Mouse (Mus musculus) hindbrain, embryonic 12.5 days (tissue): Measurements from ENCODE around the gene Tsc22d4. TPM values are rescaled to one million over a fixed set of nuclear protein-coding genes. Genes with fewer than 3 reads are reported as not detected.
A peak's percentile ranks its signal among the peaks of the same experiment; 100 is the strongest.
"Not testable (repeated sequence)": the region's sequence is repeated elsewhere in the genome, so short reads cannot be mapped to it uniquely, and the experiment has no call there.

ENCODE experiments used
- ATAC-seq: fragments of 200-750 bp; cut with Nextera tagmentation; 2 replicates; pipeline ENCODE4 v1.8.0; 2017; ENCODE audit warnings: moderate TSS enrichment; ENCODE audit not compliant: low FRiP score
- H3K27ac ChIP-seq: fragments of 300-500 bp; sonication (generic); 2 replicates; pipeline ENCODE4 v1.5.1; 2016; ENCODE audit warnings: mild to moderate bottlenecking
- H3K27me3 ChIP-seq: fragments of 300-500 bp; sonication (generic); 2 replicates; pipeline ENCODE4 v1.6.1; 2016; ENCODE audit warnings: mild to moderate bottlenecking
- H3K36me3 ChIP-seq: fragments of 300-500 bp; sonication (generic); 2 replicates; pipeline ENCODE4 v1.6.1; 2016; ENCODE audit warnings: mild to moderate bottlenecking
- H3K4me1 ChIP-seq: fragments of 300-500 bp; sonication (generic); 2 replicates; pipeline ENCODE4 v1.6.1; 2016
- H3K4me2 ChIP-seq: fragments of 300-500 bp; sonication (generic); replicated peaks from 2 replicates; pipeline ENCODE4 v1.6.1; 2016; ENCODE audit warnings: mild to moderate bottlenecking
- H3K4me3 ChIP-seq: fragments of 300-500 bp; sonication (generic); 2 replicates; pipeline ENCODE4 v1.5.1; 2016; ENCODE audit warnings: mild to moderate bottlenecking
- H3K9ac ChIP-seq: fragments of 300-500 bp; sonication (generic); 2 replicates; pipeline ENCODE4 v1.6.1; 2016; ENCODE audit warnings: mild to moderate bottlenecking, moderate library complexity
- H3K9me3 ChIP-seq: fragments of 300-500 bp; sonication (generic); replicated peaks from 2 replicates; pipeline ENCODE4 v1.6.1; 2016; ENCODE audit warnings: mild to moderate bottlenecking
- WGBS: fragments of 180-500 bp; shearing (Covaris S2); methylation state at CpG from one replicate; pipeline ENCODE4 v1.1.7; 2016; 5-methylcytosine and 5-hydroxymethylcytosine counted together
- polyA plus RNA-seq: library from polyadenylated mRNA; unstranded; fragments of >200 nt; fragmentation: Nextera tagmentation; extraction: Ambion mirVana; gene quantifications from 2 replicates; pipeline ENCODE4 v1.2.1, GENCODE M21; 2016

Gene Tsc22d4
- polyA plus RNA-seq, 1 experiment from 2014 or later, result 81.8 TPM

DNA sequence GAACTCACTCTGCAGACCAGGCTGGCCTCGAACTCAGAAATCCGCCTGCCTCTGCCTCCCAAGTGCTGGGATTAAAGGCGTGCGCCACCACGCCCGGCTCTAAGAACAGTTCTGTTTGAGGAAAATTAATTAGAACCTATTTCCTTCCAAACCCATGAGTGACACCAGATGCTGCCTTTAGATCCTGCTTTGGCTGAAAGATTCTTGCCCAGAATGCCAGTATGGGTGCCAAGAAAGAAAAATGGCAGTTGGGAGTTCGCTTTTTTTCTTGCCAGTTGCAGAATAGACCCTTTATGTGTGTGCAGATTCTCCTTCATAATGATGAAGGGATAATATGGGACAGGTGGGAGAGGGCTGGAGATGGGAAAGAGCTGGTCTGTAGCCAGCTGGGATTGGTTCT lies 1.3 kb upstream of the Tsc22d4 start:
- Histone ChIP-seq H3K9me3 (no peaks in the 10 kb centered on the region), H3K4me3 (no peak overlapping the region), H3K4me1 (peaks cover 50% of the 10 kb centered on the region), H3K9ac (no peak overlapping the region), H3K4me2 (no peak overlapping the region), H3K27ac (no peak overlapping the region), H3K27me3 (no peaks in the 10 kb centered on the region), H3K36me3 (no peaks in the 10 kb centered on the region)
- WGBS, result 94% methylated on average over 7 of the region's 7 CpGs
- ATAC-seq, result no peak

DNA sequence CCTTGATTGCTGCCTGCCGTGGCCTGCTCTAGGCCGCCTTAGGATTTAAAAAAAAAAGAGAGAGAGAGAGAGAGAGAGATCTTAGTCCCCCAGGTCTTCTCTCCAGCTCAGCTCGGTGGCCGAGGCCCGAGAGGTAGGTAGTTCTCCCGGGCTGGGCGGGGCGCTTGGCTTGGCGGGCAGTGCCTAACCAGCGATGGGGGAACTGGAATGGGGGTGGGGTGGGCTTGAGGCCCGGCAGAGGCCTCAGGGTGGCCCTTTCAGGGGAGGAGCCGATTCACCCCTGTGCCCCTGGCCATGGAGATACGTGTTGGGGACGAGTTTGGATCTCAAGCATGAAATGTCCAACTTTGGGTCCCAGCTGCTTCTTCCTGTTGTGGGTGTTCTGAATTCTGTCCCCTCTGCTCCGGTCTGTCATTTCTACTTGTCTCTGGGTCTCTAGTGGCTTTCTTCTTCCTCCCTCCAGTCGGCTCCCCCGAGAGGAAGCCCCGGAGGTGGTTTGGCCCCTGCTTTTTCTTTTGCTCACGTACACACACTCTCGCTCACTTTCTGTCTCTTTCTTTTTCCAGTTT lies 836 bp downstream of the Tsc22d4 start:
- ATAC-seq, result peak; percentile 26
- 0% methylated on average over 18 of the region's 20 CpGs for WGBS

DNA sequence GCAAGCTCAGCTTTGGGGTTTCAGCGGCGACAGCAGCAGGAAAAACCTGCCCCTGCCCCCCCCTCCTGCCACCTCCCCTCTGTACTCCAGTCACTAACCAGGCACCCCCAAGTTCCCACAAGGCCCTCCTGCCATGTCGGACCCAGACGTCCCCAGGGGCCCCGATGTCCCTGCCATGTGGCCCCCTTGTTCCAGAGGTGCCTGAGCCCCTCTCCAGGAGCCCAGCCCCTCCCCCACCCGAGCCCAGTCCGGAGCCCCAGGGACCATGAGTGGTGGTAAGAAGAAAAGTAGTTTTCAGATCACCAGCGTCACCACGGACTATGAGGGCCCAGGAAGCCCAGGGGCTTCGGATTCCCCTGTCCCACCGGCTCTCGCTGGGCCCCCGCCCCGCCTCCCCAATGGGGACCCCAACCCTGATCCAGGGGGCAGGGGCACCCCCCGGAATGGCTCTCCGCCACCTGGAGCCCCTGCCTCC lies 1.4 kb downstream of the Tsc22d4 start:
- Histone ChIP-seq H3K4me1 (peaks cover 34% of the 10 kb centered on the region), H3K27me3 (no peaks in the 10 kb centered on the region), H3K4me2 (peak overlapping the region; percentile 97), H3K27ac (peak overlapping the region; percentile 96), H3K4me3 (peak overlapping the region; percentile 69), H3K9me3 (no peaks in the 10 kb centered on the region), H3K9ac (peak overlapping the region; percentile 87), H3K36me3 (peaks cover 13% of the 10 kb centered on the region)
- ATAC-seq, result no peak
- 1% methylated on average over 16 of the region's 16 CpGs for WGBS

More for the DNA sequence above, 836 bp downstream of the Tsc22d4 start:
- H3K9me3 ChIP-seq, result no peaks in the 10 kb centered on the region
- peaks cover 40% of the 10 kb centered on the region for H3K4me1 ChIP-seq
- H3K27me3 ChIP-seq, result no peaks in the 10 kb centered on the region
- H3K4me3 ChIP-seq, result peak overlapping the region; percentile 69
- peaks cover 8% of the 10 kb centered on the region for H3K36me3 ChIP-seq
- peak overlapping the region; percentile 96 for H3K27ac ChIP-seq
- H3K4me2 ChIP-seq, result peak overlapping the region; percentile 97
- peak overlapping the region; percentile 87 for H3K9ac ChIP-seq

DNA sequence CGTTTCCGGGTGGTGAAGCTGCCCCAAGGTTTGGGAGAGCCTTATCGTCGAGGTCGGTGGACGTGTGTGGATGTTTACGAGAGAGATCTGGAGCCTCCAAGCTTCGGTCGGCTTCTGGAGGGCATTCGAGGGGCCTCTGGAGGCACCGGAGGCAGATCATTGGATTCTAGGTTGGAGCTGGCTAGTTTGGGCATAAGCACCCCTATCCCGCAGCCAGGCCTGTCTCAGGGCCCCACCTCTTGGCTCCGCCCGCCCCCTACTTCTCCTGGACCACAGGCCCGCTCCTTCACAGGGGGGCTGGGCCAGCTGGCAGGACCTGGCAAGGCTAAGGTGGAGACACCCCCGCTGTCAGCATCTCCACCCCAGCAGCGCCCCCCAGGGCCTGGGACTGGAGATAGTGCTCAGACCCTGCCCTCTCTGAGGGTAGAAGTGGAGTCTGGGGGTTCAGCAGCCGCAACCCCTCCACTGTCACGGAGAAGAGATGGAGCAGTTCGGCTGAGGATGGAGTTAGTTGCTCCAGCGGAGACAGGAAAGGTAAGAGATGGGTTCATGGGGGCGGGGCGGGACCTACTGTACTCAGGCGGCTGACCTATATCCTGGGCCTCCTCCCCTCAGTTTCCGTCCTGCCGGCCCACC lies 1.9 kb downstream of the Tsc22d4 start:
- Histone ChIP-seq H3K9me3 (no peaks in the 10 kb centered on the region), H3K27me3 (no peaks in the 10 kb centered on the region), H3K4me1 (peaks cover 33% of the 10 kb centered on the region), H3K4me3 (peak overlapping the region; percentile 69), H3K9ac (peak overlapping the region; percentile 87), H3K4me2 (peak overlapping the region; percentile 97), H3K36me3 (peaks cover 19% of the 10 kb centered on the region), H3K27ac (peak overlapping the region; percentile 96)
- WGBS, result 6% methylated on average over 26 of the region's 26 CpGs
- 0 out of 2 replicates have a peak, but pooled peaks have one; percentile 4 for ATAC-seq

DNA sequence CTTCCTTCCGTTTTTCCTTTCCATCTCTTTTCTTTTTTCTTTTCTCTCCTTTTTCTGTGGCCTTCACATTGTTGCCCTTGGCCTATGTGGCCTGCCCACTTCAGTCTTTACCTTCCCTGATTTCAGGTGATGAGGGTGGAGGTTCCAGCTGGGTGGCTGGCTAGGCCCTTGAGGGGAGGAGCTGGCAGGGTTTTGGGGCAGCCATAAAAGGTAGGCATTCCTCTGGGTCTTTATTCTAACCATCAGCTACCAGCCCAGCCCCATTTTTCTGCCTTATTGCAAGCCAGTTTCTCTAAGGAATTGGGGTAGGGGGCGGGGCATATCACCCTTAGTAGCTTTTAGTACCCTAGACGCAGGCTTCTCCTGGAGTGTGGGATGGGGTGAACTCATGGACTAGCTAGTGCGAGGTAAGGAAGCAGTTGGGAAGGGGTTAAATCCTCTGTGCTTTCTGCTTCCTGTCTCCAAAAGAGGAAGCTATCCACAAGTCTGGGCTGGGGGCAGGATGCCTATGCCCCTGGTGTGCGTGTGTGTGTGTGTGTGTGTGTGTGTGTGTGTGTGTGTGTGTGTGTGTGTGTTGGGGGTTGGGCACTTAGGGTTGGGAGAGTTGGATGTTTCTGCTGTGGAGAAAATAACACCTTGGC lies 2.7 kb downstream of the Tsc22d4 start:
- peak overlapping the region; percentile 87 for H3K9ac ChIP-seq
- ATAC-seq, result no peak
- 55% methylated on average over 5 of the region's 5 CpGs for whole genome bisulfite sequencing

DNA sequence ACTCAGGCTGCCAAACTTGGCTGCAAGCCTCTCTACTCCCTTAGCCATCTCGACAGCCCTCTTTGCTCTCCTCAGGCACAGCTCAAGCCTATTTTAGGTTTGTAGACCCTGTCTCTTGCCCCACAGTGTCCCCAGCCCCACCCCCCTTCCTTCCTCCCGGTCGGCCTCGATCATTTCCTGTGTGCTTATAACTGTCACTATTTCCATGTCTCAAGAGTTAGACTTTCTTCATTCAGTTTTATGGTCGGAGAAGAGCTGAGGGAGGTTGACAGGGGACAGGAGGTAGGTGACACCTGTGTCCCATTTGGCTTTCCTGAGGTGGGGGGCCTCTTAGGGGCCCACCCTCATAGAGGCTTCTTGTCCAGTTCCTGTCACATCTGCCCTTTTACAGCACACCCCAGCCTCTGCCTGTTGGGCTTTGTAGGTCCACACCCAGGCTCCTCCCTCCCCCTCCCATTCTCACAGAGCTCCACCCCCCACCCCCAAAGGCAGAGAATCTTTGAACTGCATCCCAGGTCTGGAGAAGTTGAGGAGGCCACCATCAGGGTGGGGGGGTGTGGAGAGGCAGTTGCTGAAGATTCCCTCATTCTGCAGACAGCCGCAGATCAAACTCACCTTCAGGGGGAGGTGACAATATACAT lies 3.8 kb downstream of the Tsc22d4 start:
- no peak overlapping the region for H3K4me2 ChIP-seq
- no peak overlapping the region for H3K4me3 ChIP-seq
- H3K27ac ChIP-seq, result no peak overlapping the region
- no peaks in the 10 kb centered on the region for H3K9me3 ChIP-seq
- 78% methylated on average over 6 of the region's 6 CpGs for WGBS
- H3K9ac ChIP-seq, result no peak overlapping the region
- peaks cover 33% of the 10 kb centered on the region for H3K36me3 ChIP-seq
- peaks cover 33% of the 10 kb centered on the region for H3K4me1 ChIP-seq
- no peak for ATAC-seq
- no peaks in the 10 kb centered on the region for H3K27me3 ChIP-seq

More for the DNA sequence above, 2.7 kb downstream of the Tsc22d4 start:
- Histone ChIP-seq H3K4me1 (peaks cover 33% of the 10 kb centered on the region), H3K27me3 (no peaks in the 10 kb centered on the region), H3K36me3 (peaks cover 24% of the 10 kb centered on the region), H3K4me2 (peak overlapping the region; percentile 97), H3K27ac (peak overlapping the region; percentile 8; the same call in 1 of the 2 replicates), H3K4me3 (peak overlapping the region; percentile 69), H3K9me3 (no peaks in the 10 kb centered on the region)

DNA sequence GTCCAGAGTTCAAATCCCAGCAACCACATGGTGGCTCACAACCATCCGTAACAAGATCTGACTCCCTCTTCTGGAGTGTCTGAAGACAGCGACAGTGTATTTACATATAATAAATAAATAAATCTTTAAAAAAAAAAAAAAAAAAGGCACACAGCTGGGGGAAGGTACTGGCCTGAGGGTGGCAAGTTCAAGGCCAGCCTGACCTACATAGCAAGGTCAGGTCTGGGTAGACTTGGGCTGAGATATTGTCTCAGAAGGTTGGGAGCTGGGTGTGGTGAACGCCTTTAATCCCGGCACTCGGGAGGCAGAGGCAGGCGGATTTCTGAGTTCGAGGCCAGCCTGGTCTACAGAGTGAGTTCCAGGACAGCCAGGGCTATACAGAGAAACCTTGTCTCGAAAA lies 4.7 kb downstream of the Tsc22d4 start:
- not testable (repeated sequence) for H3K27me3 ChIP-seq, H3K27ac ChIP-seq, H3K4me2 ChIP-seq, H3K4me3 ChIP-seq, H3K9me3 ChIP-seq, H3K9ac ChIP-seq, ATAC-seq
- Histone ChIP-seq H3K4me1 (peaks cover 33% of the 10 kb centered on the region), H3K36me3 (peaks cover 33% of the 10 kb centered on the region)
- WGBS, result 92% methylated on average over 6 of the region's 8 CpGs

DNA sequence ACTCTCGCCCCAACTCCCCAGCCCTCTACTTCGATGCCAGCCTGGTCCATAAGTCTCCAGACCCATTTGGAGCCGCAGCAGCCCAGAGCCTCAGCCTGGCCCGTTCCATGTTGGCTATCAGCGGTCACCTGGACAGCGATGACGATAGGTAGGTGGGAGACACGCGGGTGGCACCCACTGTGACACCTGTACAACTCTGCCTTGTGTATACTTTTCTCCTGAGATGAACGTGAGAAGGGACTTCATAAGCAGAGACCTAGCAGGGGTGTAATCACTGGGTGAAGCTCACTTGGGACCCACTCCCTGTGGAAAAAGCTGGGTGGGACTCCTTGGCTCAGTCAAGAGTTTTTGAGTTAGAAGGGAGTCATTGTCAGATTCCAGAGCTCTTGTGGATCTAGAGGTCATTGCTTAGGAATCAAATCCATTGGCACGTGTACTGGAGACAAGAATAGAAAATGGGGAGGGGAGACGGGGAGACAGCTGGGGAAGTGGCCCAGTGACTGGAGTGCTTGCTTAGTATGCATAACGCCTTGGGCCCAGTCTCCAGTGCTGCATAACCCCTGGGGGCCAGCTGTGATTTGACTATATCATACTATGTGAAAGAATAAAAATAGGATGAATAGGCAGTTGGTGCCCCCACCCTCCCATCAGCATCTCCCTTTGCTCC lies 5.8 kb downstream of the Tsc22d4 start:
- H3K36me3 ChIP-seq, result peaks cover 39% of the 10 kb centered on the region
- 91% methylated on average over 13 of the region's 13 CpGs for WGBS
- no peak overlapping the region for H3K27ac ChIP-seq
- peaks cover 30% of the 10 kb centered on the region for H3K4me1 ChIP-seq
- no peaks in the 10 kb centered on the region for H3K9me3 ChIP-seq
- H3K27me3 ChIP-seq, result no peaks in the 10 kb centered on the region
- H3K4me3 ChIP-seq, result no peak overlapping the region
- H3K9ac ChIP-seq, result no peak overlapping the region
- H3K4me2 ChIP-seq, result no peak overlapping the region
- no peak for ATAC-seq

DNA sequence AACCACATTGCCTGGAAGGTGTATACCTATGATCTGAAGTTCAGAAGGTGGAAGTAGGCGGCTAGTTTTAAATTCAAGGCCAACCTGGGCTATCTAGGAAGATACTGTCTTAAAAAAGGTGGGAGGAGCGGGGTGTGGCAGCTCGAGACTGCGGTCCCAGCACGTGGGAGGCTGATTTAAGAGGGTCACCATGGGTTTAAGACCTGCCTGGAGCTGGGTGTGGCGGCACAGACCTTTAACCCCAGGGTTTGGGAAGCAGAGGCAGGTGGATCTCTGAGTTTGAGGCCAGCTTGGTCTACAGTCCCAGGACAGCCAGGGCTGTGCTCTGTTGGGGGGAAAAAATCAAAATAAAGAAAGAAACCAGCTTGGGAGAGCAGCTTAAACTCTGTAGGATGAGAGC lies 6.5 kb downstream of the Tsc22d4 start:
- H3K27me3 ChIP-seq, result no peaks in the 10 kb centered on the region
- 88% methylated on average over 6 of the region's 6 CpGs for WGBS
- H3K4me1 ChIP-seq, result peaks cover 26% of the 10 kb centered on the region
- H3K9me3 ChIP-seq, result no peaks in the 10 kb centered on the region
- no peak overlapping the region for H3K4me2 ChIP-seq
- no peak overlapping the region for H3K27ac ChIP-seq
- no peak overlapping the region for H3K9ac ChIP-seq
- no peak for ATAC-seq
- peaks cover 39% of the 10 kb centered on the region for H3K36me3 ChIP-seq
- H3K4me3 ChIP-seq, result no peak overlapping the region

DNA sequence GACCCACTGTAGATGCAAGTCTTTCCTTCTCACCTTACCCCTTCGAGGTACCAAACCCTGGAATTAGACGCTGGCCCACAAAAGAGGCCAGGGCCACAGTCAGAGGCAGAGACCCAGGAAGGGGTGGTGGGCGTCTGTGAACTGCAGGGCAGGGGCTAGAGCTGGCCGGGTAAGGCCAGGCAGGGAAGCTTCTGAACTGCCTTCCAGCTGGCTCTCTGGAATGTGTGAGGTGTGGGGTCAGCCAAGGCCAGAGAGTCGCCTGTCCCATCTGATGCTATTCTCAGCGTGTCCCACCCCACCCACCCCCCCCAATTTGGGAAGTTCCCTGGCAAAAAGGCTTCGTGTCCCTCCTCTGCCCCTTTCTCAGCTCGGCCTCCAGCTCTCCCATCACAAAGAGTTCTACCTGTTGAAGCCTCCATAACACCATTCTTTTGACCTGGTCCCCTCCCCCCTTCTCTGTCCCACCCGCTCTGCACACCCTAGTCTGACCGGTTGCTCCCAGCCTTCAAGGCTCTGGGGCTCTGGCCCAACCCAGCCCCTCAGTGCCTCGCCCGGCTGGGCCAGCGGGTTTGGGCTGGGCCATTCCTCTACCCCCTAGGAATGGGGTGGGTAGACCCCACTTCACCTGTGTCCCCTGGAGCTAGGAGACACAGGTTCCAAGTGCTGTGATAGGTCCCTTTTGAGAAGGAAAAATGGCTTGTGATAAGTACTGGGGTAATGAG lies 7.7 kb downstream of the Tsc22d4 start:
- H3K27ac ChIP-seq, result no peak overlapping the region
- no peaks in the 10 kb centered on the region for H3K9me3 ChIP-seq
- no peak for ATAC-seq
- H3K9ac ChIP-seq, result no peak overlapping the region
- H3K4me1 ChIP-seq, result peaks cover 13% of the 10 kb centered on the region
- H3K4me2 ChIP-seq, result no peak overlapping the region
- WGBS, result 86% methylated on average over 13 of the region's 13 CpGs
- H3K36me3 ChIP-seq, result peaks cover 44% of the 10 kb centered on the region
- H3K4me3 ChIP-seq, result no peak overlapping the region
- H3K27me3 ChIP-seq, result no peaks in the 10 kb centered on the region

DNA sequence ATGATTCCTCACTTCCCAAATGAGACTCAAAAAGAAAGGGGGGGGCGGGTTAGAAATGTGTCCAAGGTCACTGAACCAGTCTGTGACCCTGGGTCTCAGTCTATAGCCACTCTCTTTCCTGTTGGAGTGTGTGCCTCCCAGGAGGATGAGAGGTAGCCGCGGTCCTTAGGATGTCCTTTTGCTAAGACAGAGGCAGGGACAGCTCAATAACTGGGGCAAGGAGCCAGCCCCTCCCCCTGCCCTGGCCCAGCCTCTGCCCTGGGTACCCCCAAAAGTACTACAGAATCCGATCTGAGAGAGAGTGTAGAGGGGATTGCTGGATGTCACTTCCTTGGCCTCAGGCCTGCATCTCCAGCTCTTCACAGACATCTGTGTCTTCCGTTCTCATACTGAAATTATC lies 9.9 kb downstream of the Tsc22d4 start:
- H3K4me3 ChIP-seq, result no peak overlapping the region
- no peaks in the 10 kb centered on the region for H3K27me3 ChIP-seq
- no peak for ATAC-seq
- no peak overlapping the region for H3K4me2 ChIP-seq
- no peaks in the 10 kb centered on the region for H3K9me3 ChIP-seq
- H3K9ac ChIP-seq, result peak overlapping the region; percentile 23; the same call in 1 of the 2 replicates
- H3K4me1 ChIP-seq, result peaks cover 8% of the 10 kb centered on the region; the same call in 1 of the 2 replicates
- no peak overlapping the region for H3K27ac ChIP-seq
- 81% methylated on average over 5 of the region's 5 CpGs for WGBS
- peaks cover 58% of the 10 kb centered on the region for H3K36me3 ChIP-seq
